Mouse (Mus musculus): ENCODE data around the gene Zbtb9.

GRCm38 (mm10) chr17:26959815-26960214, 13.2 kb upstream of the Zbtb9 start:
- TF ChIP-seq GATA1 (IDR thresholded peaks at IDR 0.05; ENCODE audit: low read length) (no peak), TAL1 (IDR thresholded peaks at IDR 0.05; ENCODE audit: low read length) (no peak)

Data from erythroblast, embryonic 14.5 days (primary cell).